Mouse (Mus musculus) bone marrow, adult 2 months (tissue): ENCODE measurements around the gene Tespa1.
A peak's percentile ranks its signal among the peaks of the same experiment; 100 is the strongest.

Experiments
- CTCF ChIP-seq: fragments of 200-500 bp; IDR thresholded peaks from 2 replicates; pipeline ENCODE4 v1.5.1; 2011; ENCODE audit warnings: low read length, control low read depth; ENCODE audit not compliant: control insufficient read depth, insufficient read depth
- POLR2A ChIP-seq: fragments of 200-500 bp; IDR thresholded peaks from 2 replicates; pipeline ENCODE4 v1.6.1; 2011; ENCODE audit warnings: low read depth, mild to moderate bottlenecking, control low read depth, low read length, borderline replicate concordance; ENCODE audit not compliant: control insufficient read depth

DNA sequence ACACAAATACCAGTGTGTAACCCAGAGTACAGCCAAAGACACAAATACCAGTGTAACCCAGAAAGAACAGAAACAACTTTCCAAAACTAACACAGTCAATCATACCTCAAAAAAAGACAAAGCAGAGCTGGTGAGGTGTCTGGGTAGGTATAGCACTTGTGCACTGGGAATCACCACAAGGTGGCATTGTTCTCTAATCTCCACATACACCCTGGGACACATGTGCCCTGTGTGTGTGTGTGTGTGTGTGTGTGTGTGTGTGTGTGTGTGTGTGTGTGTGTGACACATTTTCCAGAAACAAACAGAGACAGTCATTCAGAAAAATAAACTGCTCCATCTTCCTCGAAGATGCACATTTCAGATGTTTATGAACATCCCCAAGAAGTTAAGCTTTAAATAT is 9.1 kb upstream of the Tespa1 start:
- TF ChIP-seq CTCF (peak; percentile 57), POLR2A (no peak)
